Mouse (Mus musculus) small intestine, adult 2 months (tissue): ENCODE measurements around the gene Prkcb.

ENCODE experiments used
- CTCF ChIP-seq: fragments of 200-500 bp; IDR thresholded peaks from 2 replicates; pipeline ENCODE4 v1.5.1; 2012; ENCODE audit warnings: low read depth, mild to moderate bottlenecking, control low read depth, inconsistent platforms, low read length, moderate library complexity, mixed read lengths; ENCODE audit not compliant: insufficient replicate concordance, insufficient read length; ENCODE audit errors: extremely low read depth
- POLR2A ChIP-seq: fragments of 200-500 bp; IDR thresholded peaks from 2 replicates; pipeline ENCODE4 v1.6.1; 2012; ENCODE audit warnings: low read depth, mild to moderate bottlenecking, control low read depth, inconsistent platforms, low read length, moderate library complexity

DNA sequence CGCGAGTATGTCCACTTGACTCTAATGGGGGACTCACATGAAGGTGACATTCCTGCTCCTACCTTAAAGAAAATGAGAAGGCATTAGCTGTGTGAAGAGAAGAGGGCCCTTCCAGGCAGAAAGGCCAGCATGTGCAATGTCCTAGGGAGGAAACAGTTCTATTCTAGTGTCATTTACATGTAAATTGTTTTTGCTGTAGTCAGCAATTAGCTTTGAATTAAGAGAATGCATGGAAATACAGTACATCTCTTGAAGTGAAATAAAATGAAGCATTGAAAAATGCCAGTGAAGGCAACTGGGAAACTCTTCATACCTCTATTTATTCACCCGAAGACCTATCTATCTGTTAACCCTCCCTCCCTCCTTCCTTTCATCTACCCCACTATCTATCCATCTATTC, 48.8 kb downstream of the Prkcb start:
- TF ChIP-seq CTCF: no peak
- TF ChIP-seq POLR2A: no peak
